Mouse (Mus musculus) bone marrow macrophage, adult 2 months (primary cell): ENCODE measurements around the gene Cnksr3.

Experiments
- CTCF ChIP-seq: IDR thresholded peaks from 2 replicates; pipeline ENCODE4 v1.5.1; 2012; ENCODE audit warnings: low read depth, mild to moderate bottlenecking, low read length, moderate library complexity
- POLR2A ChIP-seq: IDR thresholded peaks from 2 replicates; pipeline ENCODE4 v1.6.1; 2012; ENCODE audit warnings: mild to moderate bottlenecking, low read depth, low read length, borderline replicate concordance

DNA sequence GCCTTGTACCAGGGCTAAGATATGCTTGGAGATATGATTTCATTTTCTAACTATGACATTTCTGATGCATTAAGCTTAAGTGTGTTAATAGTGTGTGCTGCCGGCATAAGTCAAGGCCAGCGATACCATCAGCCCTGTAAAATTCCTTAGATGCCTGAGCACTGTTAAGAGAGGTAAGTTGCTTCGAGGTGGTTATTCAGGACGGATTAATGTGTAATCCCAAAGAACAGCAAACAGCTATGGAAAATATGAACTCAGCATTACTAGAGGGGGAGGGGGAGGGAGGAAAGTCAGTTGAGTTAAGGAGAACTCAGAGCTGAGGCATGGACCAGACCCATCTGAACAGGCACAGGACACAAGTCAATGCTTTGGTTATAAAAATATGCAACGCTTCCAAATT is 46.6 kb upstream of the Cnksr3 start:
- TF ChIP-seq CTCF (no peak), POLR2A (no peak)
